Mouse (Mus musculus) forebrain, embryonic 15.5 days (tissue): ENCODE results near the gene Oosp3. TPM values are rescaled to one million over a fixed set of nuclear protein-coding genes. Genes with fewer than 3 reads are reported as not detected.

ENCODE experiments used
- ATAC-seq: fragments of 200-750 bp; cut with Nextera tagmentation; replicated peaks from 2 replicates; pipeline ENCODE4 v1.8.0; 2017; ENCODE audit warnings: mild to moderate bottlenecking, moderate TSS enrichment, moderate library complexity
- H3K27ac ChIP-seq: fragments of 300-500 bp; sonication (generic); replicated peaks from 2 replicates; pipeline ENCODE4 v1.5.1; 2015; ENCODE audit warnings: mild to moderate bottlenecking, inconsistent platforms
- H3K27me3 ChIP-seq: fragments of 300-500 bp; sonication (generic); 2 replicates; pipeline ENCODE4 v1.6.1; 2015; ENCODE audit warnings: inconsistent platforms
- H3K36me3 ChIP-seq: fragments of 300-500 bp; sonication (generic); 2 replicates; pipeline ENCODE4 v1.6.1; 2015; ENCODE audit warnings: mild to moderate bottlenecking, inconsistent platforms
- H3K4me1 ChIP-seq: fragments of 300-500 bp; sonication (generic); 2 replicates; pipeline ENCODE4 v1.6.1; 2015; ENCODE audit warnings: inconsistent platforms
- H3K4me2 ChIP-seq: fragments of 300-500 bp; sonication (generic); replicated peaks from 2 replicates; pipeline ENCODE4 v1.6.1; 2015; ENCODE audit warnings: mild to moderate bottlenecking, inconsistent platforms
- H3K4me3 ChIP-seq: fragments of 300-500 bp; sonication (generic); 2 replicates; pipeline ENCODE4 v1.5.1; 2015; ENCODE audit warnings: mild to moderate bottlenecking, inconsistent platforms
- H3K9ac ChIP-seq: fragments of 300-500 bp; sonication (generic); replicated peaks from 2 replicates; pipeline ENCODE4 v1.6.1; 2015; ENCODE audit warnings: mild to moderate bottlenecking, inconsistent platforms
- H3K9me3 ChIP-seq: fragments of 300-500 bp; sonication (generic); 2 replicates; pipeline ENCODE4 v1.6.1; 2016; ENCODE audit warnings: inconsistent platforms
- WGBS: fragments of 180-500 bp; shearing (Covaris S2); methylation state at CpG from one replicate; pipeline ENCODE4 v1.1.7; 2015; ENCODE audit warnings: mixed read lengths; 5-methylcytosine and 5-hydroxymethylcytosine counted together
- polyA plus RNA-seq: library from polyadenylated mRNA; unstranded; fragments of >200 nt; fragmentation: Nextera tagmentation; extraction: Ambion mirVana; gene quantifications from 2 replicates; pipeline ENCODE4 v1.2.1, GENCODE M21; 2015

Gene Oosp3
- not detected in 2 replicates for polyA plus RNA-seq

DNA sequence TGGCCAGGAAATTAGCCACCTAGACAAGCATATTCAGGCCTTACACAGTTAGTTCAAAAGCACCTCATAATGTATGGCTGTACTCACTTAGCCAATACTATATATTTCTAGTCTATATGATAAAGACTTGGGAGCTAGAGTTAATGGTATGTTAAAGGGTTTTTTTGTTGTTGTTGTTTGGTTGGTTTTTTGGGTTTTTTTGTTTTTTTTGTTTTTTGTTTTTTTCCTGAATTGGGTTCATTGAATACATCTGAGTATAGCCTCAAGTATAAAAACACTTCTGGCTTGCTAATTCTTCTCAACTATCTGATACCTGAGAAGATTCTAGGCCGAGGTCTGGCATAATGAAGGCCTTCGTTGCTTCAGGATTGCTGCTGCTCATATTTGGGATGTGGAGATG is at the start of gene Oosp3:
Gene Oosp3, plus strand, starts transcription at position 301 of the 400 bp plus-strand sequence.
- Histone ChIP-seq H3K27ac (no peak within 1 kb of the TSS), H3K27me3 (no peaks in the 10 kb centered on the region), H3K4me2 (no peak within 1 kb of the TSS), H3K4me1 (no peaks in the 10 kb centered on the region), H3K36me3 (no peaks in the 10 kb centered on the region), H3K4me3 (no peak within 1 kb of the TSS), H3K9ac (no peak within 1 kb of the TSS), H3K9me3 (no peaks in the 10 kb centered on the region)
- ATAC-seq, result no peak
- WGBS, result 86% methylated on average over 2 of the region's 2 CpGs

DNA sequence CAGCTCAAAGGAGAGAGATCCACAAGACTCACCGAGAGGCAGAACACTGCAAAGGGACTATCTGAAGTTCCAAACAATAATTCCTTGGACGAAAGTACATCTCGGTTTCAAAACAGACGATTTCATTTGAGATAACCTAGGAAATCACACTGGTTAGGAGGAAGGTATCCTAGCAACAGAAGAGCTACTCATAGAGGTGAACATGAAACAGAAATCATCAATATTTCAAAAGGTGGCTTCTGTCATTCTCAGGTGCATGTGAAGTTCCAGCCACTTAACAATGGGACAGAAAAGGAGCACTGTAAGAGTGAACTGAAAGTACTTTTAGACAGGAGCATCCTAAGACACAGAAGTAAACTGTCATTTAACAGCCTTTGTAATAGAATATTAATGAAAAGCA is 47.3 kb upstream of the Oosp3 start:
- H3K9me3 ChIP-seq, result no peaks in the 10 kb centered on the region
- no peaks in the 10 kb centered on the region for H3K36me3 ChIP-seq
- H3K4me3 ChIP-seq, result no peak overlapping the region
- no peaks in the 10 kb centered on the region for H3K27me3 ChIP-seq
- no peak for ATAC-seq
- H3K27ac ChIP-seq, result no peak overlapping the region
- no peaks in the 10 kb centered on the region for H3K4me1 ChIP-seq
- no peak overlapping the region for H3K4me2 ChIP-seq
- 86% methylated on average over 4 of the region's 4 CpGs for WGBS
- no peak overlapping the region for H3K9ac ChIP-seq

DNA sequence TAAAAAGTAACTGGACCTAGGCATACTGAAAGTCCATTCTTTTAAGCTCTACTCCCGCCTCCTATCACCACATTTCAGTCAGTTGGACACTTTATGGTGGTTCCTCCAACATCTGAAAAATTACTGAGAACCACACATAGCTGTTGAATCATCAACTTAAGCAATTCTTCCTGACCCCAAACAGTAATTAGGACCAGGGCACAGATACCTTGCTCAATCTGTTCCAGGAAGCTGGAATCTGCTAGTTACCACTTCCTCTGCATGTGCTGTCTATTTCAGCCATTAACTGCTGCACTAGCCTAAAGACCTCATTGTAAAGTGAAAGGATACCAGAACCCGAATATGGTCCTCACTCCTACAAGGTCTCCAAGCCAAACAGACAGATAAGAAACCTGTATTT is 37.7 kb upstream of the Oosp3 start:
- H3K27ac ChIP-seq, result no peak overlapping the region
- WGBS, result 77% methylated on average over 2 of the region's 2 CpGs
- no peaks in the 10 kb centered on the region for H3K36me3 ChIP-seq
- no peak for ATAC-seq
- H3K9ac ChIP-seq, result no peak overlapping the region
- no peaks in the 10 kb centered on the region for H3K9me3 ChIP-seq
- no peak overlapping the region for H3K4me3 ChIP-seq
- H3K4me2 ChIP-seq, result no peak overlapping the region
- no peaks in the 10 kb centered on the region for H3K4me1 ChIP-seq
- H3K27me3 ChIP-seq, result no peaks in the 10 kb centered on the region

DNA sequence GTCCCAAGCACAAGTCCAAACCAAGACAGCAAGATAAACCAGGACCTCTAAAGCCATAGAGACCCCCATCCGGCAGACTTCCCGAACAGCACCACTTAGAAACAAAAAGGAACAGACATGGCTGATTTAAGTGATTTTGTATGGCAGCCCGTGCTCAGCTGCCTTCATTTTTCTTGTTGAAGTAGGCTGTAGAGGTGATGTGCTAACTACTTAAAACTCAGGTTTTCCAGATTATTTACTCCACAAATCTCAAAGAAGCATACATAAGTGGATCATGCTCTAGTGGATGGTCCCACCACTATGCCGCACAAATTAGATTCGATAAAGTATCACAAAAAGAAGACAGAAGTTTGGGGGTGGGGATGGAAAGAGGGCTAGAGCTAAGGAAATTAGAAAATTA is 36.4 kb upstream of the Oosp3 start, which contains the start of gene Oosp2:
Gene Oosp2, minus strand, starts transcription at position 101 of the 400 bp plus-strand sequence.
- no peaks in the 10 kb centered on the region for H3K27me3 ChIP-seq
- H3K9me3 ChIP-seq, result no peaks in the 10 kb centered on the region
- 90% methylated on average over 5 of the region's 5 CpGs for WGBS
- H3K4me1 ChIP-seq, result no peaks in the 10 kb centered on the region
- no peak within 1 kb of the TSS for H3K27ac ChIP-seq
- no peak for ATAC-seq
- no peak within 1 kb of the TSS for H3K9ac ChIP-seq
- H3K4me3 ChIP-seq, result no peak within 1 kb of the TSS
- no peaks in the 10 kb centered on the region for H3K36me3 ChIP-seq
- no peak within 1 kb of the TSS for H3K4me2 ChIP-seq

DNA sequence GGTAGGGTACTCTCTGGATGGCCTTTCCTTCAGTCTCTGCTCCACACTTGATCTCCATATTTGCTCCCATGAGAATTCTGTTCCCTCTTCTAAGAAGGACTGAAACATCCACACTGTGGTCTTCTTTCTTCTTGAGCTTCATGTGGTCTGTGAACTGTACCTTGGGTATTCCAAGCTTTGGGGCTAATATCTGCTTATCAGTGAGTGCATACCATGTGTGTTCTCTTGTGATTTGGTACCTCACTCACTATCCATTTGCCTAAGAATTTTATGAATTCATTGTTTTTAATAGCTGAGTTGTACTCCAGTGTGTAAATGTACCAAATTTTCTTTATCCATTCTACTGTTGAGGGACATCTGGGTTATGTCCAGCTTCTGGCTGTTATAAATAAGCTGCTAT is 35.3 kb upstream of the Oosp3 start:
- Histone ChIP-seq H3K9ac (no peak overlapping the region), H3K4me2 (no peak overlapping the region), H3K27me3 (no peaks in the 10 kb centered on the region), H3K4me3 (no peak overlapping the region), H3K27ac (no peak overlapping the region), H3K36me3 (no peaks in the 10 kb centered on the region), H3K4me1 (no peaks in the 10 kb centered on the region), H3K9me3 (no peaks in the 10 kb centered on the region)
- no peak for ATAC-seq

DNA sequence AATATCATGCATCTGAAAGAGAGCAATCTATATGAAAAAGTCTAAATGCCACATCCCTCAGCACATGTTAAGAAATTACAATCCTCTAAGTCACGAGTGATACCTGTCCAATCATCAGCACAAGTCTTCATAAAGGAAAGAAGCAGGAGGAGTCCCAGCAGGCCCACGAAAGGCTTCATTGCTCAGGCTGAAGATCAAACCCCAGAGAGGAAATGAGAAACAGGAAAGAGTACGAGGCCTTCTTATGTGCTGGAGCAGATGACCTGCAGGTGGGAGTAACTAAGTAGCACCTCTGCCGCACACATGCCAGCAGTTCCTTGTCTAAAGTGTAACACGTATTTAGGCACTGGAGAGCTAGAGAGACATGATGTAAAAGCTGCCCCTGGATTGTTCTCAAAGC is 6.0 kb upstream of the Oosp3 start, which contains the start of gene Oosp1:
Gene Oosp1, minus strand, starts transcription at position 312 of the 400 bp plus-strand sequence.
- no peaks in the 10 kb centered on the region for H3K4me1 ChIP-seq
- no peak within 1 kb of the TSS for H3K4me2 ChIP-seq
- H3K9me3 ChIP-seq, result no peaks in the 10 kb centered on the region
- H3K27ac ChIP-seq, result no peak within 1 kb of the TSS
- no peak within 1 kb of the TSS for H3K4me3 ChIP-seq
- H3K9ac ChIP-seq, result no peak within 1 kb of the TSS
- no peak for ATAC-seq
- WGBS, result 71% methylated on average over 5 of the region's 5 CpGs
- no peaks in the 10 kb centered on the region for H3K36me3 ChIP-seq
- H3K27me3 ChIP-seq, result no peaks in the 10 kb centered on the region

DNA sequence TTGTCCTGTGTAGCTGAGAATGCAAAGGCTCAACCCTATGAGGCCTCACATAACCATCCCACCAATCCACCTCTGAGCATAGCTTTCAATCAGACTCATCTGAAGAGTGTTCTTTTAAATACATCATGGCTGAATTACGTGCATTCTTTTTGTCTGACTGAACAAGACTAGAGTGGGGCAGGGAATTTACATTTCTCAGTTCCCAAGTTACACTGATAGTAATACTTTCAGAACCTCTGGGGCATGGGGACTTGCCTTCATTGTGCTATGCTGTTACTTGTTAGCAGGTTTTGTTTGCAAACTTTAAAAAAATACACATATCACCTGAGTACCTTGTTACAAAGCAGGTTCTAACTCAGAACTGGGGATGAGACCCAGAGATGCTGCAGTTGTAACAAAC is 5.4 kb upstream of the Oosp3 start:
- Histone ChIP-seq H3K4me2 (no peak overlapping the region), H3K27me3 (no peaks in the 10 kb centered on the region), H3K4me3 (no peak overlapping the region), H3K9me3 (no peaks in the 10 kb centered on the region), H3K4me1 (no peaks in the 10 kb centered on the region), H3K27ac (no peak overlapping the region), H3K9ac (no peak overlapping the region), H3K36me3 (no peaks in the 10 kb centered on the region)
- ATAC-seq, result no peak
- WGBS, result 62% methylated on average over 1 of the region's 1 CpGs

DNA sequence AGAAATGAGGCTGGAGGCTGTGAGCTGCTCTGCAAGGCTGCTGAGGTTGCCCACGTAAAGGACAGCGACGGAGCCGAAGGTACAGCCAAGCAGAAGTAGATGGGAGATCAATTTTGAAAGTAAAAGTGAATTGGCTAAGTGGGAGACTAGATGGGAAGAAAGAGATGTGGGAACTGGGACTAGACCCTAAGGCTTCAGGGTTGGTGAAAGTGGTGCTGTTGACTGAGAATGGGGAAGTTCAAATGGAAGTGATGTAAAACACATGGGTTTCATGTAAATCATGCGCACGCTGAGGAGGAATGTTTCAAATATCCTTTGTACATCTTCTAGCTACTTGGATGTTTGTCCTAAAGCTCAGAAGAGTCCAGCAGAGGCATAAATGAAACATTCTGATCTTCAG is 1.5 kb downstream of the Oosp3 start:
- H3K4me1 ChIP-seq, result no peaks in the 10 kb centered on the region
- H3K4me2 ChIP-seq, result no peak overlapping the region
- no peak overlapping the region for H3K9ac ChIP-seq
- no peaks in the 10 kb centered on the region for H3K36me3 ChIP-seq
- no peaks in the 10 kb centered on the region for H3K9me3 ChIP-seq
- H3K27ac ChIP-seq, result no peak overlapping the region
- 93% methylated on average over 6 of the region's 6 CpGs for WGBS
- no peak for ATAC-seq
- no peaks in the 10 kb centered on the region for H3K27me3 ChIP-seq
- no peak overlapping the region for H3K4me3 ChIP-seq

DNA sequence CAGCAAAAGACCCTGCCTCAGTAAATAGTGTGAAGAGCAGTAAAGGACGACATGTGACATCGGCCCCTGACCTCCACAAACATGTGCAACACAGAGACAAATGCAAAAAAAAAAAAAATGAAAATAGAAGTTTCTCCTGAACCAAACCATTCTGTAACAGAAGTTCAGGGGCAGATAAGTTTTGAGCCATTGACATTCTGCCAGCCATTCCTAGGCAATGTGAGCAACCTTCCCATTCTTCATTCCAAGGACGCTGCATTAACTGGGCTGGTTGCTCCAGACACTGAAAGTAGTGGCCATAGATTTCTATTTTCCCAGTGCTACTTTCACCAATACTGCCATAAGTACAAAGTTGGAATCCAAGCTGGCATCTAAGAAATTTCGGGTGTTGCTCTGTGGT is 15.6 kb downstream of the Oosp3 start:
- H3K4me1 ChIP-seq, result no peaks in the 10 kb centered on the region
- no peak overlapping the region for H3K4me3 ChIP-seq
- 80% methylated on average over 4 of the region's 4 CpGs for WGBS
- no peak for ATAC-seq
- no peaks in the 10 kb centered on the region for H3K27me3 ChIP-seq
- no peaks in the 10 kb centered on the region for H3K9me3 ChIP-seq
- H3K36me3 ChIP-seq, result no peaks in the 10 kb centered on the region
- no peak overlapping the region for H3K27ac ChIP-seq
- no peak overlapping the region for H3K4me2 ChIP-seq
- no peak overlapping the region for H3K9ac ChIP-seq

DNA sequence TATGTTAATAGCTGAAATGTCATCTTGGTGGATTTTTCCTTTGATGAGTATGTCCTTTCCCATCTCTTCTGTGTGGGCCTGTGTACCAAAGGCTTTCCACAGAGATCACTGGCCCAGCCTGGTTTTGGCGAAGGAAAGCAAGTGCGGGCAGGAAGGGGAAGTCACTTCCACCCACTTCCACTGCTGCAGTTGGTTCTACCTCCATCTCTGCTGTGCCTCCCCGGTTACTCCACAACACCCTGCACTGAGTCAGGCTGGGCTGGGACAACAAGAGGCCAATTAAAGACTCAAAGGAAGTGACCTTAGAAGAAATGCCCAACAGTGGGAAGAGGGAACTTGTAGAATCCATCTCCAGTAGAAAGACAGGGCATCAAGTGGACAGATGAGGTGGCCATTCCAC is 23.2 kb downstream of the Oosp3 start:
- no peak for ATAC-seq
- no peaks in the 10 kb centered on the region for H3K27me3 ChIP-seq

DNA sequence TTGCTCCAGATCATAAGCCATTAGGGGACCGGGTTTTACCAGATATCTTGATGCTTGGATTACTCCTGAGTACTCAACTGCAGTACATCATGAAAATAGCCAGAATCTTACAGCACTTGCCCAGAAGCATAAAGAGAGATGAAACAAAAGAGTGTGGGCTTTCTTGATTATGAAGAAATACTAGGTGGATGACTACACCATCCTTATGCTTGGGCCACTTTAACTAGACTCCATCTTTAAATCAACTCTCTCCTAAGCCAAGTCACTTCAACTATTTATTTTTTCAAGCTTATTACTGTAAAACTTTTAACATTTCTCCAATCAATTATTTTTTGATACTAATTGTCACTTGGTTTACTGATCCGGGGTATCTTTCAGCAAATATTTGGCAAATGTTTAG is 27.0 kb downstream of the Oosp3 start:
- WGBS, result 92% methylated on average over 2 of the region's 2 CpGs

More for the DNA sequence above, 23.2 kb downstream of the Oosp3 start:
- H3K4me2 ChIP-seq, result no peak overlapping the region
- no peak overlapping the region for H3K4me3 ChIP-seq
- no peaks in the 10 kb centered on the region for H3K4me1 ChIP-seq
- no peak overlapping the region for H3K9ac ChIP-seq
- whole genome bisulfite sequencing, result 87% methylated on average over 3 of the region's 3 CpGs
- no peaks in the 10 kb centered on the region for H3K9me3 ChIP-seq
- no peaks in the 10 kb centered on the region for H3K36me3 ChIP-seq
- H3K27ac ChIP-seq, result no peak overlapping the region

DNA sequence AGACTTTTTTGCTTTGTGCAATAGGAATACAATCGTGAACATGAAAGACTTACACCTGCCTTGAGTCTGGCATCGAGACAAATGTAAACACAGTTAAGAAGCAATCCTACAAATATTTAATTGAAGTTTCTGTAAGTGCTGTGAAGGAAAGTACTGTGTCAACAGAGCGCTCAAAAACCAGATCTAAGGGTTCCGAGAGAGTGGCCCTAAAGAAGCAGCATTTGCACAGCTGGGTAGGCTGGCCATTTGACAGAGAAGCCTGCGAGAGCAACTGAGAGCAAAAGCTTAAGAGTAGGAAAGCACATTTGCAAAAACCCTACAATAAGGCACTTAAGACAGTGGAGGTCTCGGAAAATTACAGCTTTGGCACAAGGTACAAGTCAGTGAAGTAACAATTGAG is 27.4 kb downstream of the Oosp3 start:
- Histone ChIP-seq H3K4me1 (no peaks in the 10 kb centered on the region), H3K9me3 (no peaks in the 10 kb centered on the region), H3K27ac (no peak overlapping the region), H3K36me3 (no peaks in the 10 kb centered on the region), H3K4me2 (no peak overlapping the region), H3K9ac (no peak overlapping the region), H3K4me3 (no peak overlapping the region), H3K27me3 (no peaks in the 10 kb centered on the region)
- WGBS, result 88% methylated on average over 6 of the region's 6 CpGs
- ATAC-seq, result no peak

More for the DNA sequence above, 27.0 kb downstream of the Oosp3 start:
- Histone ChIP-seq H3K27me3 (no peaks in the 10 kb centered on the region), H3K4me3 (no peak overlapping the region), H3K4me1 (no peaks in the 10 kb centered on the region), H3K9ac (no peak overlapping the region), H3K9me3 (no peaks in the 10 kb centered on the region), H3K4me2 (no peak overlapping the region), H3K36me3 (no peaks in the 10 kb centered on the region), H3K27ac (no peak overlapping the region)
- no peak for ATAC-seq

DNA sequence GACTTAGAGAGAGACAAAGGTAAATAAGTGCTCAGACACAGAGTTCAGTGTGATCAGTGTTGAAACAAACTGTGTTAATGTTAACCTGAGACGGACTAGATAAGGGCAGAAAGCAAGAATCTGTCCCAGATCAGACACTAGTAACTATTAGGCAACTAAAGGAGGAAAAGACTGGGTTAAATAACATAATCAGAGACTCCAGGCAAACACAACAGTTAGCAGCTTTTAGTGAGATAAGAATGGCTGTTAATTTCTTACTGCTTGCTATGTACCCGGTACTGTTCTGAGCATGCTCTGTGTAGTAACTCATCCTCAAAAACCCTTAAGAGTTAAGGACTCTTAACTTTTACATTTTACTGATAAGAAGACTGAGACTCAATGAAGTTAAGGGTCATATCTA is 29.1 kb downstream of the Oosp3 start:
- no peaks in the 10 kb centered on the region for H3K9me3 ChIP-seq
- H3K36me3 ChIP-seq, result no peaks in the 10 kb centered on the region
- ATAC-seq, result no peak
- no peak overlapping the region for H3K4me2 ChIP-seq
- H3K27ac ChIP-seq, result no peak overlapping the region
- no peak overlapping the region for H3K4me3 ChIP-seq
- no peak overlapping the region for H3K9ac ChIP-seq
- WGBS, result 86% methylated on average over 2 of the region's 2 CpGs
- no peaks in the 10 kb centered on the region for H3K27me3 ChIP-seq
- no peaks in the 10 kb centered on the region for H3K4me1 ChIP-seq
